Mouse (Mus musculus) myocyte (in vitro differentiated cells): Measurements from ENCODE around the gene Cd6.

Experiments
- E2F4 ChIP-seq: IDR thresholded peaks from one replicate; pipeline ENCODE4 v1.6.1; 2011; ENCODE audit warnings: mild to moderate bottlenecking, control low read depth, moderate library complexity; ENCODE audit not compliant: insufficient read depth
- POLR2A ChIP-seq: IDR thresholded peaks from one replicate; pipeline ENCODE4 v1.6.1; 2011; ENCODE audit warnings: low read depth, mild to moderate bottlenecking, control low read depth, moderate library complexity; ENCODE audit not compliant: insufficient read length
- POLR2AphosphoS2 ChIP-seq: IDR thresholded peaks from one replicate; pipeline ENCODE4 v1.6.1; 2011; ENCODE audit warnings: low read depth, control low read depth; ENCODE audit not compliant: insufficient read length
- USF1 ChIP-seq: IDR thresholded peaks from one replicate; pipeline ENCODE4 v1.6.1; 2011; ENCODE audit warnings: low read depth, mild to moderate bottlenecking, control low read depth, moderate library complexity

GRCm38 (mm10) chr19:10749295-10749694, 80.6 kb downstream of the Cd6 start:
- no peak for TF ChIP-seq POLR2A
- TF ChIP-seq POLR2AphosphoS2, result no peak
- no peak for TF ChIP-seq E2F4
- TF ChIP-seq USF1, result no peak
